Mouse (Mus musculus): ENCODE data around the gene Dnajc8.

- TF ChIP-seq CTCF (IDR thresholded peaks at IDR 0.05; ENCODE audit: low read depth, low read length) = no peak
- no peak for TF ChIP-seq POLR2AphosphoS5 (IDR thresholded peaks at IDR 0.05; ENCODE audit: insufficient replicate concordance, low read depth, low read length)
Observed at GRCm38 (mm10) chr4:132490273-132491010, 44.9 kb upstream of the Dnajc8 start.

Data from G1E (cell line).